Mouse (Mus musculus) gastrocnemius, adult 2 months (tissue): Measurements from ENCODE around the gene Abca8b. TPM values are rescaled to one million over a fixed set of nuclear protein-coding genes. Genes with fewer than 3 reads are reported as not detected.

Experiments
- DNase-seq: peaks from one replicate; pipeline ENCODE4 v3.0.0; 2022
- H3K27ac ChIP-seq: fragments of 200-600 bp; 2 replicates; pipeline ENCODE4 v1.8.1; 2022; ENCODE audit warnings: mild to moderate bottlenecking
- H3K4me3 ChIP-seq: fragments of 200-600 bp; 2 replicates; pipeline ENCODE4 v1.8.1; 2022; ENCODE audit warnings: mild to moderate bottlenecking, moderate library complexity
- CTCF ChIP-seq: fragments of 200-600 bp; IDR thresholded peaks from 2 replicates; pipeline ENCODE4 v1.8.1; 2022; ENCODE audit warnings: antibody characterized with exemption, mild to moderate bottlenecking, moderate library complexity
- intact Hi-C: fragments of 180-260 bp; cut with DNase I; formaldehyde crosslinking; loops from one replicate; pipeline ENCODE4 v1.15.1; 2025
- total RNA-seq, 2 experiments: library from RNA; stranded (reverse); gene quantifications; 2 replicates each; pipeline ENCODE4 v1.2.3; 2021

Abca8b gene
- total RNA-seq, 2 experiments from 2014 or later = 12.9 to 17.7 TPM

GRCm38 (mm10) chr11:109908207-109909031 lies 87.2 kb downstream of the Abca8b start:
- Histone ChIP-seq H3K27ac (peak overlapping the region; percentile 73; the same call in 1 of the 2 replicates), H3K4me3 (no peak overlapping the region)
- TF ChIP-seq CTCF = no peak
- no peak for DNase-seq
- intact Hi-C loops = no loop called here

DNA sequence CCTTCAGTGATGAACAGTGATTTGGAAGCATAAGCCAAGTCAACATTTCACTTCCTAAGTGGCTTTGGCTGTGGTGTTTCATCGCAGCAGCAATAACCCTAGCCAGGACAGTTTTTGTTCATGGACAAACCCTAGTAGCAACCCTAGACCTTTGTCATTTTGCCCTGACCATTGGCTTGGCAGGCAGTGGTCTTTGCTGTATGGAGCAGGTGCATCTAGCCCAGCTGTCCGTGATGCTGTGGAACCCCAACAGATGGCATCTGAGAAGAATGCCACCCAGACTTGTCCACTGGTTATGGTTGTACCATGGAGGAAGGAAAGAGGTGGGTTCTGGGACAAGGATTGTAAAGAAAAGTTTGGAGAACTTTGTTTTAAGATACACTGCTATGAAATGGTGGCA lies 88.1 kb downstream of the Abca8b start:
- no peak for TF ChIP-seq CTCF
- intact Hi-C loops = no loop called here
- no peak for DNase-seq
- Histone ChIP-seq H3K27ac (no peak overlapping the region), H3K4me3 (no peak overlapping the region)

DNA sequence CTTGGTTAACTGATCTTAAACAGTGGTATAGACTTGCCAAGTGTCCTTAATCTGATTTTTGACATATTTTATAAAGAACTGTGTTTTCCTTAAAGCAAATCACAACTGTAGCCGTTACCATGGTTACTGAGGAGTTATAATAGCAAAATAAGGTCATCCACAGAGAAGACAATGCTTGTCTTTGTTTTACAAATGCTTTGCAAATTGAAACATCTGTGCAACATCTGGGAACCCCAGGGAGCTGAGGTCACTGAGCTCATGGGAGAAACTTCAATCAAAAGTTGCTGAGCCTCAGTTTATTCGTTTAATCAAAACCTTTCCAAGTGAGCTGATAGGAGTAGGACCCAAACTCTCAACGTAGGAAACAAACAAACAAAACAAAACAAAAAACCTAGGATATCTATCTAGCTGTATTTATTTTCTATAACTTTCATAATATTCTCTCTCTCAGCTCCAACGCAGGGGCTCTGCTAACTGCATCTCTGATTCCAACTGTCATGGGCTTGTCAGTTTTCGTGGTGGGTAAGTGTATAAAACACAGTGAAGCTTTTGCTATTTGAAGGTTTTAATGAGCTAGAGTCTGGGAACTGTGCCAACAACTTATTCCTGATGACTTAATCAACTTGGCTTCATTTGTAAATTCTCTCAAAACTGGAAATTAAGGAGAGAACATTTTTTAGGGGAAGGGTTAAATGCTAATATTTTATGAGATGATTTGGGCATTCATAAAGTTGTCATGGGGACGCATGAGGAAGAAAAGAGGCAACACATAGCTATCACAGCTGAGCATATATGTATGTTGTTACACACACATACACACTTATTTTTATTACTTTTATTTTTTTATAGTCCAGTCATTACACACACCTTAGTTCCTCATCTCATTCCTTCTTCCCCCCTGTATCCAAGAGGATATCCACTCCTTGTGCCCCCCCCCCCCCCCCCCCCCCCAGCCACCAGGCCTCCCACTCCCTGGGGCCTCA lies 92.7 kb downstream of the Abca8b start:
- intact Hi-C loops = no loop called here
- Histone ChIP-seq H3K27ac (peak overlapping the region; percentile 74), H3K4me3 (no peak overlapping the region)
- TF ChIP-seq CTCF = no peak
- peak; percentile 48 for DNase-seq

GRCm38 (mm10) chr11:109900491-109901241 lies 95.0 kb downstream of the Abca8b start:
- no peak overlapping the region for H3K4me3 ChIP-seq
- no peak for DNase-seq
- H3K27ac ChIP-seq = no peak overlapping the region

GRCm38 (mm10) chr11:109898791-109899467 lies 96.7 kb downstream of the Abca8b start:
- no peak for TF ChIP-seq CTCF
- intact Hi-C loops = no loop called here
- H3K27ac ChIP-seq = no peak overlapping the region
- no peak overlapping the region for H3K4me3 ChIP-seq
- DNase-seq = no peak

More at GRCm38 (mm10) chr11:109900491-109901241, 95.0 kb downstream of the Abca8b start:
- no peak for TF ChIP-seq CTCF
- intact Hi-C loops = no loop called here

GRCm38 (mm10) chr11:109895952-109896530 lies 99.6 kb downstream of the Abca8b start:
- no peak for TF ChIP-seq CTCF
- DNase-seq = no peak
- Histone ChIP-seq H3K27ac (peak overlapping the region; percentile 74), H3K4me3 (no peak overlapping the region)
- intact Hi-C loops = no loop called here

- TF ChIP-seq CTCF = no peak
- peak; percentile 73 for DNase-seq
- intact Hi-C loops = no loop called here
- peak overlapping the region; percentile 74 for H3K27ac ChIP-seq
- H3K4me3 ChIP-seq = no peak overlapping the region
Measured at GRCm38 (mm10) chr11:109895496-109895895, 100.1 kb downstream of the Abca8b start.

- Histone ChIP-seq H3K4me3 (no peak overlapping the region), H3K27ac (peak overlapping the region; percentile 74)
- TF ChIP-seq CTCF = no peak
- intact Hi-C loops = no loop called here
- DNase-seq = no peak
Measured at GRCm38 (mm10) chr11:109893894-109894804, 101.5 kb downstream of the Abca8b start.

DNA sequence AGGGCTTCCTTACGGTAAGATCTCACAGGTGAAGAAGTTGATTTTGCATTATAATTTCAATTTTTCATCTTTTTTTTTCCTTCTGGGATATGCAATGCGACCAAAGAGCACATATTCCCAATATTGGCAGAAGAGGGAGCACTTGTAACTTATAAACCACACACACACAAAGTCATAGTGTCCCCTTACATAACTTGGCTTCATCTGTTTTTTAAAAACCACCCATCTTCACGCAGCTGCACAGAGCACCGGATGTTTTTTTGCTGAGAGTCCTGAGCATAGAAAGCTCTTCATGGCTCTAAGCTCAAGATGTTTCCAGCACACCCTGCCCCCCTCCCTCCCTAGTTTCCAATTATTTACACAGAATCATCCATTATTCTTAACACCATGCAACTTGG lies 103.7 kb downstream of the Abca8b start:
- Histone ChIP-seq H3K4me3 (no peak overlapping the region), H3K27ac (peak overlapping the region; percentile 82)
- TF ChIP-seq CTCF = peak; percentile 49
- peak; percentile 53 for DNase-seq
- intact Hi-C loops = no loop called here

- intact Hi-C loops = no loop called here
- DNase-seq = no peak
- no peak overlapping the region for H3K4me3 ChIP-seq
- TF ChIP-seq CTCF = no peak
- H3K27ac ChIP-seq = peak overlapping the region; percentile 82
Measured at GRCm38 (mm10) chr11:109891371-109891988, 104.2 kb downstream of the Abca8b start.
